Mouse (Mus musculus) inflammation-experienced regulatory T-cells, adult 16 weeks (primary cell): Measurements from ENCODE around the gene Mcm6. TPM values are rescaled to one million over a fixed set of nuclear protein-coding genes. Genes with fewer than 3 reads are reported as not detected.

Source experiments
- polyA plus RNA-seq: library from polyadenylated mRNA; unstranded; fragments of 100-300 nt; shearing (Covaris generic); gene quantifications from one replicate; pipeline ENCODE4 v1.2.1, GENCODE M21; 2017

The Mcm6 gene
- polyA plus RNA-seq = 183 TPM

DNA sequence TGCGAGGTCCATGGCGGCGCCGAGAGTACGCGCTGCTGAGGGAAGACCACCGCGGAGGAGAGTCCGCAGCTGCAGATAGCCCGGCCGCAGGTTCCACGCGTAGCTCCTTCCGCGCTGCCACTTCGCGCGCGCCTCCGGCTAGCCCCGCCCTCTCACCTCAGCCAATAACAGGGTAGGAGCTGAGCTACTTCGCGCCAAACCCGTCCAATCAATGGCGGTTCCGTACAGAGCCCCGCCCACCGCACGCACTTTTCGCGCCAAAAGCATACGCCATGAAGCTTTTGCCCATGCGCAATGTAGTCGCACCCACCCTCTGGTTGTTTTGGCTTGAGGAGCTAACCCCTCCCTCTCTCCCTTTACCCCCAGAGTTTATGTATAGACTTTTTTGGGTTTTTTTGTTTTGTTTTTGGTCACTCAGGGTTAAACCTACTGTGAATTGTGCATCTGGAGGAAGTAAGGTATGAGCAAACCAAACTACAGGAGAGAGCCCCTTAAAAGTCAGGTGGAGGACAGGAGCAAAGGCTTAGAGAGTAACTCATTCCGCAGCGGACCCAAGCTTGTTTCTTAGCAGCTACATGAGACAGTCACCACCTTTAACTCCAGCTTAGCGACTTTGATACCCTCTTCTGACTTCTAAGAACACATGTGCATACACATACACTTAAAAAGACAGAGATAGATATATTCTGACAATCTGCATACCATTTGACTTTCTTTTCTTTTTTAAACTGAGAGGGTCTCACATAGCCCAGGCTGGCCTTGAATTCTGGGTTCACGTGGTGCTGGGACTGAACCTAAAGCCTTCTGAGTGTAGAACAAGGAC lies at the start of gene Mcm6:
Gene Mcm6 (minus strand): TSS at position 111 of the 823 bp plus-strand sequence.

GRCm38 (mm10) chr1:128328218-128328617 lies 31.2 kb downstream of the Mcm6 start, which contains the start of gene Lct:
TSS of gene Lct (minus strand) at chr1:128328318.

Other genes starting within 250 kb of the Mcm6 start
- 121 TPM for gene Ubxn4, start 115.7 kb downstream of the Mcm6 start, polyA plus RNA-seq
- gene Lct, start 31.3 kb downstream of the Mcm6 start, polyA plus RNA-seq = 0.07 TPM
- gene Dars, start 57.7 kb upstream of the Mcm6 start, polyA plus RNA-seq = 207 TPM
- gene Cxcr4, start 232.6 kb upstream of the Mcm6 start, polyA plus RNA-seq = 17.8 TPM